ENCODE assay signal across 17 mouse cellular contexts in the genomic region with DNA sequence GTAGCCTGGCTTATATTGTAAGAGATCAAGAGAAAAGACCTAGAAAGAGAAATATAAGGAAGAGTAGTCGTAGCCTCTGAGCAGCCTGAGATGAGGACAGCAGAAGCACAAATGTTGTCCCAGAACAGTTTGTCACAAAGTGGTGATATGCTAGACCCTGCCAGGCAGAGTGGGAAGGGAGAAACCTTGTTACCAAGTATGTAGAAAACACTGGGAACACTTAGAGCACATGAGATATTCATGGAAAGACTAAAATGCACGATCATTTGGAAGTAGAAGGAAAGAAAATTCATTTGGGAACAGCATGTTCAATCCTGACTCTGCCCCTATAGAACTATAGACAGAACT.
"Had no signal": no experiment of that assay in that cellular context is flagged by ENCODE, and none has a peak within 500 bp of the region (broad histone marks: within the 10 kb centered on the region; RNA-seq: fewer than 3 reads in every experiment).

No protein-coding gene starts in this region.

- H3K27me3 ChIP-seq: liver, embryonic 15.5 days; lung, embryonic 15.5 days; megakaryocyte, embryonic 14.5 days; midbrain, embryonic 13.5 days; midbrain, embryonic 15.5 days; neural tube, embryonic 12.5 days had no signal

- H3K4me3 ChIP-seq: liver, embryonic 15.5 days; lung, embryonic 15.5 days; megakaryocyte, embryonic 14.5 days; midbrain, embryonic 13.5 days; midbrain, embryonic 15.5 days; neural tube, embryonic 12.5 days had no signal

- H3K27ac ChIP-seq: liver, embryonic 15.5 days; lung, embryonic 15.5 days; macrophage; midbrain, embryonic 13.5 days; midbrain, embryonic 15.5 days; neural tube, embryonic 12.5 days had no signal

- H3K4me2 ChIP-seq: liver, embryonic 15.5 days; lung, embryonic 15.5 days; midbrain, embryonic 11.5 days; midbrain, embryonic 13.5 days; midbrain, embryonic 15.5 days; neural tube, embryonic 12.5 days had no signal

- H3K36me3 ChIP-seq: liver, embryonic 15.5 days; lung, embryonic 15.5 days; midbrain, embryonic 13.5 days; midbrain, embryonic 15.5 days; neural tube, embryonic 12.5 days had no signal

- H3K9me3 ChIP-seq: liver, embryonic 15.5 days; lung, embryonic 15.5 days; megakaryocyte, embryonic 14.5 days; midbrain, embryonic 13.5 days; midbrain, embryonic 15.5 days; neural tube, embryonic 12.5 days had no signal

- ATAC-seq: liver, postnatal 0 days; lung, postnatal 0 days; midbrain, embryonic 13.5 days; midbrain, embryonic 15.5 days had no signal

- H3K9ac ChIP-seq: liver, embryonic 15.5 days; liver, postnatal 0 days; lung, embryonic 15.5 days; midbrain, embryonic 13.5 days; midbrain, embryonic 15.5 days; neural tube, embryonic 12.5 days had no signal

- H3K4me1 ChIP-seq: liver, embryonic 15.5 days; lung, embryonic 15.5 days; megakaryocyte, embryonic 14.5 days; midbrain, embryonic 13.5 days; midbrain, embryonic 15.5 days; neural tube, embryonic 12.5 days had no signal

- DNase-seq: liver, postnatal 0 days; lung, adult 2 months; lung, postnatal 14 days; lung, postnatal 36 days; right cerebral cortex, postnatal 14 days; thymus, adult 18-20 months; thymus, postnatal 14 days; thymus, postnatal 36 days had no signal
